Mouse (Mus musculus) neural tube, embryonic 12.5 days (tissue): ENCODE measurements around the gene G3bp2. TPM values are rescaled to one million over a fixed set of nuclear protein-coding genes. Genes with fewer than 3 reads are reported as not detected.

Source experiments
- polyA plus RNA-seq: library from polyadenylated mRNA; unstranded; fragments of >200 nt; fragmentation: Nextera tagmentation; extraction: Ambion mirVana; gene quantifications from 2 replicates; pipeline ENCODE4 v1.2.1, GENCODE M21; 2016

Gene G3bp2
- polyA plus RNA-seq, 1 experiment from 2014 or later = 327 TPM

Other genes starting within 250 kb of the G3bp2 start
- 70.6 and 78.8 TPM in 2 replicates for gene Rchy1, start 120.7 kb downstream of the G3bp2 start, polyA plus RNA-seq
- not detected in 2 replicates for gene Odaph, start 96.2 kb downstream of the G3bp2 start, polyA plus RNA-seq
- 1.8 TPM in 2 replicates for gene Cdkl2, start 39.8 kb downstream of the G3bp2 start, polyA plus RNA-seq
- gene Uso1, start 54.2 kb upstream of the G3bp2 start, polyA plus RNA-seq = 52.3 and 53.1 TPM in 2 replicates
- gene U90926, start 131.7 kb upstream of the G3bp2 start, polyA plus RNA-seq = not detected in 2 replicates
- 0.20 TPM in 1 of 2 replicates, not detected in the other for gene Ppef2, start 172.6 kb upstream of the G3bp2 start, polyA plus RNA-seq
- gene Naaa, start 194.5 kb upstream of the G3bp2 start, polyA plus RNA-seq = 7.2 and 8.5 TPM in 2 replicates
- 33.6 and 35.0 TPM in 2 replicates for gene Sdad1, start 226.8 kb upstream of the G3bp2 start, polyA plus RNA-seq
- gene Cxcl9, start 244.4 kb upstream of the G3bp2 start, polyA plus RNA-seq = not detected in 2 replicates
- gene Art3, start 248.1 kb upstream of the G3bp2 start, polyA plus RNA-seq = 9.0 and 9.7 TPM in 2 replicates